Mouse (Mus musculus) forebrain, embryonic 14.5 days (tissue): ENCODE results near the gene Mrpl39. TPM values are rescaled to one million over a fixed set of nuclear protein-coding genes. Genes with fewer than 3 reads are reported as not detected.
A peak's percentile ranks its signal among the peaks of the same experiment; 100 is the strongest.

Experiments
- ATAC-seq: fragments of 200-750 bp; cut with Nextera tagmentation; 2 replicates; pipeline ENCODE4 v1.8.0; 2017; ENCODE audit warnings: mild to moderate bottlenecking, moderate library complexity
- DNase-seq: peaks from one replicate; pipeline ENCODE4 v3.0.0-alpha.2; 2015; ENCODE audit warnings: low spot score
- H3K27ac ChIP-seq: fragments of 300-500 bp; sonication (generic); 2 replicates; pipeline ENCODE4 v1.5.1; 2014; ENCODE audit warnings: low read depth, mild to moderate bottlenecking, control low read depth, low read length, moderate library complexity
- H3K27me3 ChIP-seq: fragments of 300-500 bp; sonication (generic); replicated peaks from 2 replicates; pipeline ENCODE4 v1.6.1; 2014; ENCODE audit warnings: low read length, control low read depth, mixed read lengths; ENCODE audit not compliant: control insufficient read depth, insufficient read depth
- H3K36me3 ChIP-seq: fragments of 300-500 bp; sonication (generic); 2 replicates; pipeline ENCODE4 v1.6.1; 2014; ENCODE audit warnings: low read length, control low read depth; ENCODE audit not compliant: control insufficient read depth, insufficient read depth
- H3K4me1 ChIP-seq: fragments of 300-500 bp; sonication (generic); 2 replicates; pipeline ENCODE4 v1.6.1; 2014; ENCODE audit warnings: antibody characterized with exemption, low read length, control low read depth; ENCODE audit not compliant: control insufficient read depth, insufficient read depth
- H3K4me2 ChIP-seq: fragments of 300-500 bp; sonication (generic); 2 replicates; pipeline ENCODE4 v1.6.1; 2014; ENCODE audit warnings: mild to moderate bottlenecking, control low read depth, low read length
- H3K4me3 ChIP-seq: fragments of 300-500 bp; sonication (generic); 2 replicates; pipeline ENCODE4 v1.5.1; 2014; ENCODE audit warnings: low read depth, low read length, control low read depth
- H3K9ac ChIP-seq: fragments of 300-500 bp; sonication (generic); 2 replicates; pipeline ENCODE4 v1.6.1; 2014; ENCODE audit warnings: mild to moderate bottlenecking, low read length, control low read depth, moderate library complexity
- H3K9me3 ChIP-seq: fragments of 300-500 bp; sonication (generic); replicated peaks from 2 replicates; pipeline ENCODE4 v1.6.1; 2016; ENCODE audit warnings: low read length, control low read depth, mixed read lengths; ENCODE audit not compliant: control insufficient read depth
- WGBS: fragments of 180-500 bp; shearing (Covaris S2); extraction: QIAGEN DNeasy Blood & Tissue Kit; methylation state at CpG from one replicate; pipeline ENCODE4 v1.1.7; 2014; 5-methylcytosine and 5-hydroxymethylcytosine counted together
- polyA plus RNA-seq: library from polyadenylated mRNA; unstranded; fragments of >200 nt; fragmentation: Nextera tagmentation; extraction: Ambion mirVana; gene quantifications from 2 replicates; pipeline ENCODE4 v1.2.1, GENCODE M21; 2014

Mrpl39 gene
- polyA plus RNA-seq, 1 experiment from 2014 or later: 43.7 TPM

- Histone ChIP-seq H3K27me3 (no peaks in the 10 kb centered on the region), H3K9me3 (0 out of 2 replicates have a peak, but pooled peaks cover 2% of the 10 kb centered on the region), H3K4me3 (peak overlapping the region; percentile 69), H3K36me3 (no peaks in the 10 kb centered on the region), H3K9ac (peak overlapping the region; percentile 71), H3K4me1 (0 out of 2 replicates have a peak, but pooled peaks cover 5% of the 10 kb centered on the region), H3K27ac (peak overlapping the region; percentile 90), H3K4me2 (peak overlapping the region; percentile 91)
- peak; percentile 89 for DNase-seq
- WGBS: under 1% methylated on average over 23 of the region's 23 CpGs
- peak; percentile 43 for ATAC-seq
These were observed 39.3 kb upstream of the Mrpl39 start for GRCm38 (mm10) chr16:84774761-84775231.

- peak; percentile 89 for ATAC-seq
- peak within 1 kb of the TSS; percentile 91 for H3K4me2 ChIP-seq
- DNase-seq: peak; percentile 82
- no peaks in the 10 kb centered on the region for H3K36me3 ChIP-seq
- H3K4me3 ChIP-seq: peak within 1 kb of the TSS; percentile 69
- H3K9me3 ChIP-seq: 0 out of 2 replicates have a peak, but pooled peaks cover under 1% of the 10 kb centered on the region
- H3K27me3 ChIP-seq: no peaks in the 10 kb centered on the region
- peak within 1 kb of the TSS; percentile 71 for H3K9ac ChIP-seq
- H3K27ac ChIP-seq: peak within 1 kb of the TSS; percentile 90
- WGBS: 0% methylated on average over 42 of the region's 43 CpGs
- H3K4me1 ChIP-seq: 0 out of 2 replicates have a peak, but pooled peaks cover 5% of the 10 kb centered on the region
These were observed 38.6 kb upstream of the Mrpl39 start, which contains the start of gene Jam2 for GRCm38 (mm10) chr16:84774003-84774703. Gene Jam2 (plus strand): TSS chr16:84774123.

DNA sequence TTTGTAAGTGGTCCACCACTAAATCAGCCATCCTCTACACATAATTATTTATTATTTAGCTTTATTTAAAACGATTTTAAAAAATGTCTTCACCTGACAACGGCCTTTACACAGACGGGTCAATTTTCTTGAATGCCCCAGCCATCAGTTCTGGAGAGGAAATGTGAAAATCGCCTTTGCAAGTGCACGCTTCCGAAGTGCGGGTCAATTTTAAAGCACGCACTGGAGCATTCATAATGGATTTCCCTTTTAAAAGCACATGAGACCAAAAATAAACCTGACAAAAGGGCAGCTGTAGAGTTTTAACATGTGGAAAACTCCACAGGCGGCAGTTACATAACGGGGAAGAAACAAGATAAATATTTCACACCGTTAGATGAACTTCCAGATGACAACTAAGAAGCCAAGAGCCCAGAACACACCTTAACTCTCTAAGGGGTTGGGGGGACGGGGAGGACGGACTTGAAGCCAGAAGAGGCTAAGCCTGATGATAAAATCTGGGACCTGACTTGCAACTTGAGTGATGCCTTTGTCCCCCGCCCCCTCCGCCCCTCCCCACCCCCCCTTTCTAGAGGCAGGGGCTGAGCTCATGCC is 37.8 kb upstream of the Mrpl39 start:
- under 1% methylated on average over 15 of the region's 15 CpGs for WGBS
- no peaks in the 10 kb centered on the region for H3K27me3 ChIP-seq
- ATAC-seq (peak; percentile 26; the same call in 1 of the 2 replicates), DNase-seq (peak; percentile 58)
- 0 out of 2 replicates have a peak, but pooled peaks cover 5% of the 10 kb centered on the region for H3K4me1 ChIP-seq
- peak overlapping the region; percentile 90 for H3K27ac ChIP-seq
- H3K4me3 ChIP-seq: peak overlapping the region; percentile 69
- no peaks in the 10 kb centered on the region for H3K9me3 ChIP-seq
- peak overlapping the region; percentile 71 for H3K9ac ChIP-seq
- H3K36me3 ChIP-seq: no peaks in the 10 kb centered on the region
- H3K4me2 ChIP-seq: peak overlapping the region; percentile 91

- ATAC-seq (peak; percentile 40), DNase-seq (peak; percentile 80)
- Histone ChIP-seq H3K4me1 (0 out of 2 replicates have a peak, but pooled peaks cover 5% of the 10 kb centered on the region), H3K4me3 (peak overlapping the region; percentile 69), H3K36me3 (no peaks in the 10 kb centered on the region), H3K9me3 (no peaks in the 10 kb centered on the region), H3K27me3 (no peaks in the 10 kb centered on the region), H3K27ac (peak overlapping the region; percentile 90; the same call in 1 of the 2 replicates), H3K4me2 (peak overlapping the region; percentile 91), H3K9ac (no peak overlapping the region)
- WGBS: 8% methylated on average over 8 of the region's 8 CpGs
These were observed 37.1 kb upstream of the Mrpl39 start for GRCm38 (mm10) chr16:84772496-84773267.

DNA sequence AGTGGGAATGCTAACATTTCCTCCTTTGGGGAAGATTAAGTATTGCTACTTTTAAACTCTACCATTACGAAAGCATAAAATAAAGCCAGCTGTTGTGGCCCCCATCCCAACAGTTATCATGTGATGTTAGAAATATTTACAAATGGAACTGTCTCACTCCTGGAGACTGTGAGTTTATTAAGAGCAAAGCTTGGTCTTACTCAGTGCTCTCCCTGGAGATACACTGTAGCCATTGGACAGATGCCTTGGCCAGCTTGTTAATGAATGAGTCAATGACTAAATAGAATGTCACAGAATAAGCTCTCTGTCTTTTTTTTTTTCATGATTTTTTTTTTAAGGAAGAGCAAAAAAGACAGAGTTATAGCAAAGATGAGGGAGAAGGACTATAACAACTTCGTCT is 35.9 kb upstream of the Mrpl39 start:
- H3K9me3 ChIP-seq: no peaks in the 10 kb centered on the region
- WGBS: 94% methylated on average over 2 of the region's 2 CpGs
- ATAC-seq (no peak), DNase-seq (no peak)
- H3K36me3 ChIP-seq: no peaks in the 10 kb centered on the region
- no peak overlapping the region for H3K4me3 ChIP-seq
- H3K27me3 ChIP-seq: no peaks in the 10 kb centered on the region
- H3K9ac ChIP-seq: no peak overlapping the region
- H3K4me2 ChIP-seq: no peak overlapping the region
- no peak overlapping the region for H3K27ac ChIP-seq
- H3K4me1 ChIP-seq: 0 out of 2 replicates have a peak, but pooled peaks cover 4% of the 10 kb centered on the region

- Histone ChIP-seq H3K36me3 (no peaks in the 10 kb centered on the region), H3K9me3 (no peaks in the 10 kb centered on the region), H3K27me3 (no peaks in the 10 kb centered on the region), H3K9ac (no peak overlapping the region), H3K4me2 (no peak overlapping the region), H3K4me3 (no peak overlapping the region), H3K4me1 (no peaks in the 10 kb centered on the region), H3K27ac (no peak overlapping the region)
- DNase-seq: no peak
- no peak for ATAC-seq
- 90% methylated on average over 7 of the region's 7 CpGs for WGBS
These were observed 35.3 kb upstream of the Mrpl39 start for GRCm38 (mm10) chr16:84770891-84771290.

DNA sequence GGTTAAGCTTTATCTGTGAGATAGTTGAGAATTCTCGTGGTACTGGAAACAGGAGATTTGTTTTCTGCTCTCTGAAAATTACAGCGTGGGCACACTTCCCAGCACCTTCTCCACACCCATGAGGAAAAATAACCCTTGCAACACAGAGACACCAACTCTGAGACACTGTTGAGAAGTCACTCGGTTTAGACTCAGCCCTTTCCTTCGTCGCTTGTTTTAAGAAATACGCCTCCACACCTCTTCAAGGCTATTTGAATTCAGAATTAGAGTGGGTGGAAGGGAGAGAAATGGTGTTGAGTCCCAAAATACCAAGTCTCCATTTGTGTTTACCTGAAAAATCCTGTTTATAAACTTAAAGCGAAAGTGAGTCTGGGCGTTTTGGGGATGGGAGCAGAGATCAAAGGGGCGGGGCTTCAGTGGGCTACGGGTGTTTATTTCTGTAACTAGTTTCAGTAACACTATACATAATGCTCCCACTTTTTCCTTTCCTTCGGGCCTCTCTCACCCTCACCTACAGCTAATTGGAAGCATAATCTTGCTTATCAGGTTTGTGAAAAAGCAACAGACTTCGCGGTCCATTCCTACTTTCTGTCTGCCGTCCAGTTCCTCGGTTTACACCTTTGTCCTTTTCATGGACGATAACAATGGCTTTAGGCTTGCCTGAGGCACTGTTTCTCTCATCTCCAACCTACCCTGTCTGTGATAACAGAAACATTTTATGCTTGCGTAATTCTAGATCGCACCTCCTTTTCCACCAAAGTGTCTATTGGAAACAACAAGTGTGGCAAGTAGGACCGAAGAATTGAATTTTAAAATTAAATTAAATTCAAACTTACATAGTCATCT is 34.3 kb upstream of the Mrpl39 start:
- H3K9me3 ChIP-seq: no peaks in the 10 kb centered on the region
- H3K9ac ChIP-seq: no peak overlapping the region
- H3K4me1 ChIP-seq: no peaks in the 10 kb centered on the region
- no peak overlapping the region for H3K4me2 ChIP-seq
- no peak for DNase-seq
- no peak for ATAC-seq
- H3K36me3 ChIP-seq: no peaks in the 10 kb centered on the region
- no peaks in the 10 kb centered on the region for H3K27me3 ChIP-seq
- WGBS: 89% methylated on average over 19 of the region's 19 CpGs
- H3K4me3 ChIP-seq: no peak overlapping the region
- no peak overlapping the region for H3K27ac ChIP-seq

DNA sequence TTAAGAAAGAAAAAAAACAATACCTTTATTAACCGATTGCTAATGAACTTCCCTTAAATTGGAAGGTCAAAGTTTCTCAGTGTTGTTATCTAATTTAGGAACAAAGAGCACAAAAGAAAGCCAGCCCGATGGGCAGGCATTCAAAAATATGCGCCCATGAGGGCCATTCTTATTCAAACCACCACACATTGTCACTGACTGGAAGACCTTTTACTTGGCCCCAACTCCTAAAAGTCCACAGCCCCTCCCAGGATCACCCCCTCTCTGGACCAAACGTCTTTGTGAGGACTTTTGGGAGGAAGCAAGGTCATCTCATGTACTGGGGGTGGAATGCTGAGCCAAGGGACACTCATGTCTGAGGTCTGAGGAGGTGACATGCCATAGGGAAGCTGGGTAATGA is 33.6 kb upstream of the Mrpl39 start:
- H3K27ac ChIP-seq: no peak overlapping the region
- H3K4me2 ChIP-seq: no peak overlapping the region
- WGBS: 50% methylated on average over 4 of the region's 4 CpGs
- no peak overlapping the region for H3K4me3 ChIP-seq
- DNase-seq: no peak
- no peaks in the 10 kb centered on the region for H3K4me1 ChIP-seq
- no peak for ATAC-seq
- no peaks in the 10 kb centered on the region for H3K36me3 ChIP-seq
- H3K9me3 ChIP-seq: no peaks in the 10 kb centered on the region
- H3K9ac ChIP-seq: no peak overlapping the region
- no peaks in the 10 kb centered on the region for H3K27me3 ChIP-seq
